Comparison of ENCODE assay signal across 15 mouse cellular contexts in the genomic region with DNA sequence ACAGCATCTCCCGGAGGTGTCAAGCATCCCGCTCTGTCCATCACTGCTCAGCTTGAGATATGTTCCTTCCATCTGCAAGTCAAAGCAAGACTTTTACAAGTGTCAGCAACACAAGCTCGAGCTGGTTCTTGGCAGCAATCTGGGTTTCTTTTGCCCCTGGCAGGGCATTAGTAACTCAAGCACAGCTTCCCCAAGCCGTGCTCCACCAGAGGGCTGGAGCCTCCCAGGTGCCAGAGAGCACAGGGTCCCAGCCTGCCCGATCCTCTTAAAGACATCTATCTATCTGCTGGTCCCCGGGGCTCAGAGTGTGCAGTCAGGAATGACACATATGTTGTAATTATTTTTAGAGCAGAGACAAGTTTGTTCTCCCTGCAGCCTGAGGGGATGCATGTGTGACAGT.
DNase-seq lines count a peak whose midpoint lies in the region; ATAC-seq and TF ChIP-seq lines count a peak whose summit lies in the region.
"Had no signal": no experiment of that assay in that cellular context is flagged by ENCODE, and none has a peak within 500 bp of the region (broad histone marks: within the 10 kb centered on the region; RNA-seq: fewer than 3 reads in every experiment).

No protein-coding gene starts in this region.

- H3K27me3 ChIP-seq in hindbrain, postnatal 0 days (ENCODE audit: insufficient read depth, low read length): no peaks in the 10 kb centered on the region
- H3K27me3 ChIP-seq in hindbrain, embryonic 13.5 days: 0 out of 2 replicates have a peak, but pooled peaks cover 4% of the 10 kb centered on the region
- H3K27me3 ChIP-seq in forebrain, embryonic 11.5 days (ENCODE audit: control insufficient read depth, insufficient read depth, low read length): no peaks in the 10 kb centered on the region
- no peaks in the 10 kb centered on the region for H3K27me3 ChIP-seq in limb, embryonic 14.5 days (ENCODE audit: control insufficient read depth, insufficient read depth, low read length)
- H3K27me3 ChIP-seq: CH12.LX had no signal

- H3K9ac ChIP-seq in hindbrain, postnatal 0 days (replicated peaks; ENCODE audit: low read length): no peak overlapping the region
- no peak overlapping the region for H3K9ac ChIP-seq in hindbrain, embryonic 13.5 days
- H3K9ac ChIP-seq in forebrain, embryonic 11.5 days (ENCODE audit: low read length): peak overlapping the region; percentile 17; the same call in 1 of the 2 replicates
- H3K9ac ChIP-seq in limb, embryonic 14.5 days (ENCODE audit: low read depth, low read length, severe bottlenecking): 0 out of 2 replicates have a peak overlapping the region, but pooled peaks have one; percentile 5

- H3K4me3 ChIP-seq in hindbrain, postnatal 0 days (ENCODE audit: low read length): no peak overlapping the region
- H3K4me3 ChIP-seq in hindbrain, embryonic 13.5 days: no peak overlapping the region
- H3K4me3 ChIP-seq in forebrain, embryonic 11.5 days (ENCODE audit: low read depth, low read length): no peak overlapping the region
- H3K4me3 ChIP-seq in limb, embryonic 14.5 days (replicated peaks; ENCODE audit: low read length): no peak overlapping the region

- peaks cover 10% of the 10 kb centered on the region; the same call in 1 of the 2 replicates for H3K4me1 ChIP-seq in hindbrain, postnatal 0 days (ENCODE audit: insufficient read depth, low read length)
- peaks cover 28% of the 10 kb centered on the region for H3K4me1 ChIP-seq in hindbrain, embryonic 13.5 days (replicated peaks)
- H3K4me1 ChIP-seq in forebrain, embryonic 11.5 days (replicated peaks; ENCODE audit: control insufficient read depth, insufficient read depth, low read length): peaks cover 20% of the 10 kb centered on the region
- H3K4me1 ChIP-seq in limb, embryonic 14.5 days (ENCODE audit: control insufficient read depth, insufficient read depth, low read length): peaks cover 28% of the 10 kb centered on the region

- no peak for TF ChIP-seq POLR2A in limb, embryonic 14.5 days (IDR thresholded peaks at IDR 0.05; ENCODE audit: borderline replicate concordance, extremely low read depth, insufficient read depth, insufficient read length)

- H3K27ac ChIP-seq in hindbrain, postnatal 0 days: no peak overlapping the region
- no peak overlapping the region for H3K27ac ChIP-seq in hindbrain, embryonic 13.5 days
- H3K27ac ChIP-seq in forebrain, embryonic 11.5 days (ENCODE audit: low read depth, low read length): no peak overlapping the region
- H3K27ac ChIP-seq in limb, embryonic 14.5 days (replicated peaks; ENCODE audit: low read depth, low read length): no peak overlapping the region

- H3K9me3 ChIP-seq in hindbrain, postnatal 0 days (ENCODE audit: low read length): no peaks in the 10 kb centered on the region
- no peaks in the 10 kb centered on the region for H3K9me3 ChIP-seq in hindbrain, embryonic 13.5 days
- no peaks in the 10 kb centered on the region for H3K9me3 ChIP-seq in forebrain, embryonic 11.5 days (ENCODE audit: control insufficient read depth, low read length)
- no peaks in the 10 kb centered on the region for H3K9me3 ChIP-seq in limb, embryonic 14.5 days (ENCODE audit: control insufficient read depth, low read length)

- no peak for DNase-seq in hindbrain, postnatal 0 days (ENCODE audit: low spot score)
- DNase-seq in right cerebral cortex, postnatal 10 days (ENCODE audit: low spot score in 2 of 2): peak; percentile 40 to 42
- no peak for DNase-seq in right cerebral cortex, postnatal 25 days
- DNase-seq in forebrain, embryonic 11.5 days (ENCODE audit: low spot score): no peak
- DNase-seq in limb, embryonic 14.5 days (ENCODE audit: low spot score): no peak
- no peak for DNase-seq in frontal cortex, postnatal 25 days (ENCODE audit: low spot score in 2 of 2)
- no peak for DNase-seq in spleen, adult 12 weeks (ENCODE audit: low spot score)
- DNase-seq: cerebellum, adult 11-12 months; heart, postnatal 10 days; kidney, adult 11 months; lung, postnatal 36 days; thymus, adult 2 months had no signal

- ATAC-seq in hindbrain, postnatal 0 days: no peak
- ATAC-seq in hindbrain, embryonic 13.5 days (ENCODE audit: low FRiP score): no peak
- ATAC-seq in forebrain, embryonic 11.5 days (replicated peaks; ENCODE audit: low FRiP score): no peak
- no peak for ATAC-seq in limb, embryonic 14.5 days (ENCODE audit: low FRiP score, low read depth)

- WGBS in hindbrain, postnatal 0 days: 20% methylated on average over 6 of the region's 6 CpGs
- 38% methylated on average over 6 of the region's 6 CpGs for WGBS in hindbrain, embryonic 13.5 days
- 41% methylated on average over 6 of the region's 6 CpGs for WGBS in forebrain, embryonic 11.5 days
- WGBS in limb, embryonic 14.5 days: 35% methylated on average over 6 of the region's 6 CpGs

- no peak overlapping the region for H3K4me2 ChIP-seq in hindbrain, postnatal 0 days (ENCODE audit: low read depth, low read length)
- H3K4me2 ChIP-seq in hindbrain, embryonic 13.5 days: no peak overlapping the region
- H3K4me2 ChIP-seq in forebrain, embryonic 11.5 days (ENCODE audit: low read depth, low read length, severe bottlenecking): no peak overlapping the region
- H3K4me2 ChIP-seq in limb, embryonic 14.5 days (replicated peaks; ENCODE audit: low read depth, low read length, severe bottlenecking): no peak overlapping the region
- H3K4me2 ChIP-seq: liver, embryonic 11.5 days had no signal

- TF ChIP-seq CTCF in hindbrain, postnatal 0 days (IDR thresholded peaks at IDR 0.05; ENCODE audit: low read depth): 0 out of 2 replicates have a peak, but pooled peaks have one; percentile 2

- no peaks in the 10 kb centered on the region for H3K36me3 ChIP-seq in hindbrain, postnatal 0 days (ENCODE audit: insufficient read depth, low read length)
- no peaks in the 10 kb centered on the region for H3K36me3 ChIP-seq in hindbrain, embryonic 13.5 days
- no peaks in the 10 kb centered on the region for H3K36me3 ChIP-seq in forebrain, embryonic 11.5 days (ENCODE audit: control insufficient read depth, insufficient read depth, low read length)
- H3K36me3 ChIP-seq in limb, embryonic 14.5 days (ENCODE audit: control insufficient read depth, insufficient read depth, low read length): no peaks in the 10 kb centered on the region

Comparison
In these comparisons a context has a peak if more than half of its experiments do, and no peak if none do; other contexts are left out.
1. DNase-seq: peak in right cerebral cortex, postnatal 10 days (2 of 2); none in hindbrain, postnatal 0 days (single experiment), right cerebral cortex, postnatal 25 days (single experiment), forebrain, embryonic 11.5 days (single experiment), limb, embryonic 14.5 days (single experiment), frontal cortex, postnatal 25 days (0 of 2) and spleen, adult 12 weeks (single experiment).
2. H3K9ac ChIP-seq: peak in forebrain, embryonic 11.5 days (single experiment) and limb, embryonic 14.5 days (single experiment); none in hindbrain, postnatal 0 days (single experiment) and hindbrain, embryonic 13.5 days (single experiment).